Mouse (Mus musculus): ENCODE data around the gene Coro1c. TPM values are rescaled to one million over a fixed set of nuclear protein-coding genes. Genes with fewer than 3 reads are reported as not detected.

The Coro1c gene
- total and polyA plus RNA-seq, 3 experiments: 77.3 to 158 (median 103) TPM

DNA sequence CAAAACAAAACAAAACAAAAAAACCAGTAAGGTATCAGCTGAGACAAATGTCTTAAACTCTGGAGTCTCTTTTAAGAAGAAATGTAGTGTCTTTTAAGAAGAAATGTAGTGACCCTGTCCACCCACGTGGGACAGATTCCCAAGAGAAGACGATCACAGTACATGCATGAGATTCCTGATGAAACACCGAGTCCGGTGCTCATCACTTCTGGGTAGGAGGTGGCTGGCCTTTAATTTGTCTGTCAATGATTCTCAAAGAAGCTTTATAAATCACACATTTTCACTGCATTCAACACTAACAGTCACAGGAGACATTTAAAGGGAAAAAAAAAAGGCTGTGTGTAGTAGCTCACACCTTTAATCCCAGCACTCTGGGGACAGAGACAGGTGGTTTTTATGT lies 18.6 kb downstream of the Coro1c start:
- TF ChIP-seq CHD1 (IDR thresholded peaks at IDR 0.05; ENCODE audit: low read depth, low read length): no peak
- TF ChIP-seq ZNF384 (IDR thresholded peaks at IDR 0.05; ENCODE audit: low read depth, low read length): no peak
- TF ChIP-seq USF1 (IDR thresholded peaks at IDR 0.05; ENCODE audit: low read depth, low read length): no peak
- no peak for TF ChIP-seq MXI1 (IDR thresholded peaks at IDR 0.05; ENCODE audit: low read depth, low read length)
- no peak for TF ChIP-seq HCFC1 (IDR thresholded peaks at IDR 0.05; ENCODE audit: low read depth, low read length)
- TF ChIP-seq MYB (IDR thresholded peaks at IDR 0.05; ENCODE audit: low read depth, low read length): no peak
- no peak for TF ChIP-seq ZKSCAN1 (IDR thresholded peaks at IDR 0.05; ENCODE audit: low read depth, low read length)
- no peak for TF ChIP-seq MAFK (IDR thresholded peaks at IDR 0.05; ENCODE audit: borderline replicate concordance, low read depth, low read length)
- no peak for TF ChIP-seq POLR2A (IDR thresholded peaks at IDR 0.05; ENCODE audit: control insufficient read depth in 1 of 2, insufficient read depth in 1 of 2, low read depth in 1 of 2, low read length in 2 of 2, poor library complexity in 1 of 2)
- no peak for TF ChIP-seq SMC3 (IDR thresholded peaks at IDR 0.05; ENCODE audit: low read depth, low read length)
- no peak for TF ChIP-seq SIN3A (IDR thresholded peaks at IDR 0.05; ENCODE audit: low read length)
- no peak for TF ChIP-seq NRF1 (IDR thresholded peaks at IDR 0.05; ENCODE audit: insufficient read depth, low read depth, low read length, poor library complexity, severe bottlenecking)
- TF ChIP-seq ZC3H11A (IDR thresholded peaks at IDR 0.05; ENCODE audit: low read depth, low read length): no peak
- no peak for TF ChIP-seq JUND (IDR thresholded peaks at IDR 0.05; ENCODE audit: low read depth, low read length)
- no peak for TF ChIP-seq MAZ (IDR thresholded peaks at IDR 0.05; ENCODE audit: low read depth, low read length)
- TF ChIP-seq TAL1 (IDR thresholded peaks at IDR 0.05; ENCODE audit: low read length): no peak
- no peak for TF ChIP-seq USF2 (IDR thresholded peaks at IDR 0.05; ENCODE audit: borderline replicate concordance in 1 of 2, insufficient read depth in 1 of 2, low read depth in 1 of 2, low read length in 2 of 2)
- Histone ChIP-seq H3K9ac (ENCODE audit: control insufficient read depth, low read depth, low read length, poor library complexity, severe bottlenecking) (no peak overlapping the region), H3K4me3 (ENCODE audit: control insufficient read depth in 1 of 2, insufficient read depth in 1 of 2, low read depth in 2 of 2, low read length in 2 of 2) (no peak overlapping the region), H3K36me3 (ENCODE audit: control insufficient read depth in 1 of 2, insufficient read depth in 2 of 2, low read length in 2 of 2) (no peaks in the 10 kb centered on the region; a peak in 1 of 4 replicates), H3K27me3 (ENCODE audit: control insufficient read depth in 1 of 2, insufficient read depth in 2 of 2, low read length in 2 of 2) (no peaks in the 10 kb centered on the region), H3K27ac (ENCODE audit: control insufficient read depth, low read depth, low read length) (no peak overlapping the region), H3K79me2 (ENCODE audit: control insufficient read depth, insufficient read depth, low read length, poor library complexity) (peaks cover 61% of the 10 kb centered on the region), H3K4me1 (ENCODE audit: control insufficient read depth in 1 of 2, insufficient read depth in 2 of 2, low read length in 2 of 2) (no peaks in the 10 kb centered on the region), H3K9me3 (replicated peaks; ENCODE audit: insufficient read depth, low read length) (no peaks in the 10 kb centered on the region)
- no peak for DNase-seq (ENCODE audit: low read depth, low spot score)

DNA sequence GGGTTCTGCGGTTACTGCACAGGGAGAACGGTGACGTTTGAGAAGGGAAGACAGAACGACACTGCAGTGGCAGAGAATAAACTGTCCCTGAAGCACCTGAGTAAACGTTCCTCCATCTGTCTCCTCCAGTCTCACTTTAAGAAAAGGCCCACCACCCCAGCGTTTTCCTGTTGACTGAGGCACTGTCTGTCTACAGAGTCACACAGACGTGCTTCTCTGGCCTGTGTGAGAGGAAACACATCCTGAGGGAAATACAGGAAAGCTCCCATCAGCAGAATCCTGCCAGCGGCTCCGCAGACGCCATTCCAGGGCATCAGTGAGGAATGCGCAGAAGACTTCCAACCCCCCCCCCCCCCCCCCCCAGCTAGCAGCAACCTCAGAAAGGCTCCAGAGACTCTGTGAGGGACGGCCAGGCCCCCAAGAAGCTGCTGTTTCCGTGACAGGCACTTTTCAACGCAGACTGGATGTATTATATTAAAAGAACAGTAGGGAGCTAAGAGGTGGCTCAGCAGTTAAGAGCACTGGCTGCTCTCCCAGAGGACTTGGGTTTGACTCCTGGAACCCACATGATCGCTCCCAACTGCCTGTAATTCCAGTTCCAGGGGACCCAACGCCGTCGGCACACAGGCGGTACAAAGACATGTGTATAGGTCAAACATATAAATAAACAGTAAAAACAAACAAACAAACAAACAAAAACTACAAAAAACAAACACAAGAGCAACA lies 19.2 kb downstream of the Coro1c start:
- no peak for TF ChIP-seq BHLHE40 (IDR thresholded peaks at IDR 0.05; ENCODE audit: borderline replicate concordance, low read depth, low read length)
- no peak for TF ChIP-seq TAL1 (IDR thresholded peaks at IDR 0.05; ENCODE audit: low read length)
- TF ChIP-seq CHD1 (IDR thresholded peaks at IDR 0.05; ENCODE audit: low read depth, low read length): no peak
- no peak for TF ChIP-seq CHD2 (IDR thresholded peaks at IDR 0.05; ENCODE audit: low read length)
- no peak for TF ChIP-seq MAZ (IDR thresholded peaks at IDR 0.05; ENCODE audit: low read depth, low read length)
- no peak for TF ChIP-seq SIN3A (IDR thresholded peaks at IDR 0.05; ENCODE audit: low read length)
- no peak for TF ChIP-seq JUND (IDR thresholded peaks at IDR 0.05; ENCODE audit: low read depth, low read length)
- TF ChIP-seq ZMIZ1 (IDR thresholded peaks at IDR 0.05; ENCODE audit: low read depth, low read length): no peak
- TF ChIP-seq ETS1 (IDR thresholded peaks at IDR 0.05; ENCODE audit: low read depth, low read length): no peak
- no peak for TF ChIP-seq ZC3H11A (IDR thresholded peaks at IDR 0.05; ENCODE audit: low read depth, low read length)
- no peak for TF ChIP-seq USF1 (IDR thresholded peaks at IDR 0.05; ENCODE audit: low read depth, low read length)
- TF ChIP-seq E2F4 (IDR thresholded peaks at IDR 0.05; ENCODE audit: borderline replicate concordance, low read depth, low read length): no peak
- H3K4me1 ChIP-seq (ENCODE audit: control insufficient read depth in 1 of 2, insufficient read depth in 2 of 2, low read length in 2 of 2): no peaks in the 10 kb centered on the region
- no peak overlapping the region for H3K9ac ChIP-seq (ENCODE audit: control insufficient read depth, low read depth, low read length, poor library complexity, severe bottlenecking)
- peaks cover 61% of the 10 kb centered on the region for H3K79me2 ChIP-seq (ENCODE audit: control insufficient read depth, insufficient read depth, low read length, poor library complexity)
- no peaks in the 10 kb centered on the region for H3K27me3 ChIP-seq (ENCODE audit: control insufficient read depth in 1 of 2, insufficient read depth in 2 of 2, low read length in 2 of 2)
- DNase-seq (ENCODE audit: low read depth, low spot score): no peak
- no peak overlapping the region for H3K4me3 ChIP-seq (ENCODE audit: control insufficient read depth in 1 of 2, insufficient read depth in 1 of 2, low read depth in 2 of 2, low read length in 2 of 2)
- H3K36me3 ChIP-seq (ENCODE audit: control insufficient read depth in 1 of 2, insufficient read depth in 2 of 2, low read length in 2 of 2): no peaks in the 10 kb centered on the region; a peak in 1 of 4 replicates
- H3K9me3 ChIP-seq (replicated peaks; ENCODE audit: insufficient read depth, low read length): no peaks in the 10 kb centered on the region
- no peak overlapping the region for H3K27ac ChIP-seq (ENCODE audit: control insufficient read depth, low read depth, low read length)

Measured in MEL (cell line).